Mouse (Mus musculus) heart, postnatal 0 days (tissue): ENCODE results near the gene Slc30a9.

Experiments
- CTCF ChIP-seq: IDR thresholded peaks from 2 replicates; pipeline ENCODE4 v1.5.1; 2016; ENCODE audit warnings: antibody characterized with exemption, control low read depth, low read depth
- EP300 ChIP-seq: IDR thresholded peaks from 2 replicates; pipeline ENCODE4 v1.6.1; 2016; ENCODE audit warnings: antibody characterized with exemption, low read depth

DNA sequence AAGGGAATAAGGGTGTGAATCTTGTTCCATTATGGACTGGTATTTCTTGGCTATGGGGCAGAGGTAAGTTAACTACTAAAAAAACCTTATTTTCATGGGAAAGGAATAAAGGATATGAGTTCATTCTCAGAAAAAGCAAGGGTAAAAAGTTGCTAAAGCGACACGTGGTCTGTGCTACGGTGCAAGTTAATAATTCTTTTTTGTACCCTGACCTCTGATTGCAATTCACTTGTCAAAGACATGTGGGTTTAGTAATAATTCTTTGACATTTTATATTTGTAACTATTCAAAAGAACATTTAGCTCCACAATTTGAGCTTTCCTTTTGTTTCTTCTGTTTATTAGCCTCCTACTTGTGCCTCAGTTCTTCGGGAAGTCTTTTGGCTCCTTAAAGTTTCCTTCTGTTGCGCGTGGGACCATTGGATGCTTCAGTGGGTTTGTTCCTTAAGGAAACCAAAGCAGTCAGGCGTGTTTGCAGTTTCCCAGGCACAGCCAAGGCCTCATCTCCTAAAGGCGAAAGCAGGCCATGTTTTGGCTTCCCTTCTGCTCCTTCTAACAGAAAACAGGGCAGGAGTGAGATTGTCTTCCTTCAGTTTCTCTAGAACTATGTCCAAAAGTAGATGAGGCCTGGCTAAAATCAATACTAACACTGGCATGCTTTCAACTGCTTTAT is 5.7 kb upstream of the Slc30a9 start:
- TF ChIP-seq EP300 (no peak), CTCF (no peak)
